Mouse (Mus musculus): ENCODE data around the gene Hyal3. TPM values are rescaled to one million over a fixed set of nuclear protein-coding genes. Genes with fewer than 3 reads are reported as not detected.
"Not testable (repeated sequence)": the region's sequence is repeated elsewhere in the genome, so short reads cannot be mapped to it uniquely, and the experiment has no call there.

The Hyal3 gene
- polyA plus RNA-seq, 2 experiments from 2014 or later, result 0.90 to 1.4 TPM

DNA sequence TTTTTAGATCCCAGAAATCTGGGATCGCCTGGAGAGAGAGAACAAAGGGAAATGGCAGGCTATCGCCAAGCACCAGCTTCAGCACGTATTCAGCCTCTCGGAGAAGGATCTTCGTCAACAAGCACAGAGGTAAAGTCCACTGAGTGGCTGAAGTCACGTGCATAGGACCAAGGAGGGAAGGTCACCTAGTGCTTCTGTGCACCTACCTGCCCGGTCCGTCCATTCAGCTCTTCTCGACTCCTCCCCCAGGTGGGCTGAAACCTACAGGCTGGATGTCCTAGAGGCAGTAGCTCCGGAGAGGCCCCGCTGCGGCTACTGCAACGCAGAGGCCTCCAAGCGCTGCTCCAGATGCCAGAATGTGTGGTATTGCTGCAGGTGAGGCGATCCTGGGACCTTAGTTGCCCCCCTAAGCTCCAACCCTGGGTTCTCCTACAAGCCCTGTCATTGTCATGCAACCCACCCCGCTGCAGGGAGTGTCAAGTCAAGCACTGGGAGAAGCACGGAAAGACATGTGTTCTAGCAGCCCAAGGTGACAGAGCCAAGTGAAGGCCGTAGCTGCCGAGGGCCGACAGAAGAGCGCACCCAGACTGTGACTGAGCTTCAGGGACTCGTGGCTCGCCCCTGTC lies 30.0 kb upstream of the Hyal3 start:
- no peak for ATAC-seq

DNA sequence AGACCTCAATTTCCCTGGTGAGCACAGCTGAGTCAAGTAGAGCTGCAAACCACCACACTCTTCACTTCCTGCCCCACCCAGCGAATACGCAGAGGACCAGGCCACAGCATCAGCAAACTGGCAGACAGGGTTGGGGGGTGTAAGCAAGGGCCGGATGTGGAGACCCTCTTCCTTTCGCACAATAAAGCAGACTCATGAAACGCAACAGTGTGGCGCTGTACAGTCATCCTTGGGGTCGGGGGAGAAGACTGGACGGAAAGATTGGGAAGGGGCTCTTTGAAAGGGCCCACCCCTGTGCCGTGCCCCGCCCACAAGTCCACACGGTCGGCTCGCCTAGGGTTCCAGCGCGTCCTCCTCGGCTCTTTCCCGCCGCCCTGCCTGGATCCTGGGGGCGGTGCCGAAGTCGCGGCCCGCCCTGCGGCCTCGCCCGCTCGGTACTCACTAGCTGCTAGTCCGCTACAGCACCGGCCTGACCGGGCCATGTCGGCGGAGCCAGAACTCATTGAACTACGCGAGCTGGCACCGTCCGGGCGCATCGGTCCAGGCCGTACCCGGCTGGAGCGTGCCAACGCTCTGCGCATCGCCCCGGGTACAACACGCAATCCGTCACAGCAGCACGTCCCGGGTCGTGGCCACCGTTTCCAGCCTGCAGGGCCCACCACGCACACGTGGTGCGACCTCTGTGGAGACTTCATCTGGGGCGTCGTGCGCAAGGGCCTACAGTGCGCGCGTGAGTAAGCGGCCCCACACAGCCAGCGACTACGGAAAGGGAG lies 29.3 kb upstream of the Hyal3 start, which contains the start of gene Rassf1:
Gene Rassf1 (plus strand): TSS at position 439 of the 773 bp plus-strand sequence.
- peak; percentile 75 for ATAC-seq

DNA sequence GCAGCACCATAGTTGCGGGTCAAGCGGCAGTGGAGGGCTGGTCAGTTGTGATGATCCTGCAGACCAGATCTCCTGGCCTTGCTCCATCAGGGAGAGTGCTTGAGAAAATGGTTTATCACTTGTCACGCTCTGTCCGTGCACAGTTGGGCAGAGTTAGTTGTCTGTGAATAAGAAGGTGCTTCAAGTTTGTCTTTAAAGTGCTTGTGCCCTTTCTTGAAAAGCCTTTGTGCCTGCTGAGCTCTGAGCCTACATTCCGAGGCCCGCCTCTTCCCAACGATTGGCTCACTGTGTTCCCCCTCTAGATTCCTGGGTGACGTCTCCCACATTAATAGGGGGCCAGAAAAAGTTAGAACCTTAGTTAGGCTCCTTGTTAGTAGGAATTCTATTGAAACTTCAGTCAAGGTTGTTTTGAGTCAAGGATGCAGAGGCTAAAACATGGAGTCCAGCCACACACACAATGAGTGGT lies 28.7 kb upstream of the Hyal3 start:
- ATAC-seq, result no peak

DNA sequence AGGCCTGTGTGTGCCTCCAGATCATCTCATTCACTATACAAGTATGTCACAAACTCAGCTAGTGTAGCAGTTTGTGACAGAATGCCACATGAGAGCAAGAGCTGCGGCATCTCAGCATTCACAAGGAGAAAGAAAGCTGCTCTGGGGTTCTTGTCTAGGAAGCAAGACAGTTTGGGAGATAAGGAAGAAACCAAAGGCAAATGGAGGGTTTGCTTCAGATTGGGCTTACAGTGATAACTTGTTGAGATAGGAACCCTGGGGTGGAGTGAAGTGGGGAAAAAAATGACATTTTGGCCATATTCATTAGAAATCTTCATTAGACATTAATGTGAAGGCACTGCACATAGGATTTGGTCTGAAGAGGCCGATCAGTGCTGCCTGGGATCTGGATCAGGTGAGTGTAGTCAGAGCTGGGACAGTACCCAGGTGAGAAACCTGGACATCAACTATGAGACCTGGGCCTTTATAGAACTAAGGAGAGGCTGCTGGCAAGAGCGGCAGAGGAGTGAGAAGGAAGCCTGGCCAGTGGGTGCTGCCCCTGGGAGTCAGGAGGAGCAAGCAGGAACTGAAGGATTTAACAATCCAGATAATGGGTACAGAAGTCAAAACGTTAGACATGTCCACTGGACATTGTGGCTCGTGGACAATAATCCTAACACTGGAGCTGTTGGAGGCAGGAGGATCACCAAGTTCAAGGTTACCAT lies 27.8 kb upstream of the Hyal3 start:
- no peak for ATAC-seq

DNA sequence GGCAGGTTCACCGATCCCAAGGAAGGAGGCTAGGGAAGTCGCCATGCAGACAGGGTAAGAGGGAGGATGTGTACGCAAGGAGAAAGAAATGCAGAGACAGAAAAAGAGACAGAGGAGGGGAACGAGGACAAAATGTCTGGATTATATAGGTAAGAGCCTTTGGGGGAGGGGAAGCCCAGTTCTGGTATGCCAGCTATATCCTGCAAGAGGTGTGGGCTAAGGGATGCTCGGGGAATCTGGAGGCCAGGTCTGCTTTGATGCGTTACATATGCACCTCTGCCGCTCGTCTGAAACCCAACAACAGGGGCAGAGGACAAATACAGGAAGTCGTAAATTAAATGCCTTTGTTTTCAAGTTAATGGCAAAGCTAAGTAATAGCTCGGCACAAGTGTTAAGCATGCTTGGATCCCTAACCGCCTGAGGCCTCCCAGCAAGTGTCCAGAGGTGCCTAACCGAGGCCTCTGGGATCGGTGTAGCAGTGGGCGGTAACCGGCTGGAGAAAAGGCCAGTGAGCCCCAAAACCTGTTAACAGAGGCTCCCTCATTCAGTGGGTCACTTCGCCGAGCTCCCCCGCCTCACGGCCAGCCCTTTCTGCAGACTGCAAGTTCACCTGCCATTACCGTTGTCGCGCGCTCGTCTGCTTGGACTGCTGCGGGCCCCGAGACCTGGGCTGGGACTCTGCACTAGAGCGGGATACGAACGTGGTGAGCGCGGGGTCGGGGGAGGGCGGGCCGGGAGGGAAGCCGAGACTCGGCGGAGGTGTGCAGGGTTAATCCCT lies 26.9 kb upstream of the Hyal3 start:
- no peak for ATAC-seq

DNA sequence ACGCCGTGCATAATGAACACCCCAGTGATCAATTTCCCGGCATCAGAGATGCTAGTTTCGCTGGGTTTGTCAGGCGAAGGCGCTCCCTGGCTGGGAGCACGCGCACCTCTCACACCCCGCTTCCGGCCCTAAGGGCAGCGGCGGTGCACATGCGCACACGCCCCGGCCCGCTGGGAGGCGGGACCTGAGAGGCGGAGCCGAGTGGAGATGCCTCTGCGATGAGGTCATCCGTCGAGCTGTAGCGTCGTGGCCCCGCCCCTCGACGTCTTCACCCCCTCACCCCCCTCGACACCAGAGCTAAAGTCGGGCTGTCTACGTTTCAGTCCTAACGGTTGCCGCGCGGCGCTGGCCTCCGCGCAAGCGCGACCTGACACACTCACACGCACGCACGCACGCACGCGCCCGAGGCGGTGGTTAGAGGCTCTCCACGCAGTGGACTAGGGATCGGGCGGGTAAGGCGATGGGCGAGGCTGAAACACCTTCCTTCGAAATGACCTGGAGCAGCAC lies 26.2 kb upstream of the Hyal3 start:
- ATAC-seq, result peak; percentile 83

DNA sequence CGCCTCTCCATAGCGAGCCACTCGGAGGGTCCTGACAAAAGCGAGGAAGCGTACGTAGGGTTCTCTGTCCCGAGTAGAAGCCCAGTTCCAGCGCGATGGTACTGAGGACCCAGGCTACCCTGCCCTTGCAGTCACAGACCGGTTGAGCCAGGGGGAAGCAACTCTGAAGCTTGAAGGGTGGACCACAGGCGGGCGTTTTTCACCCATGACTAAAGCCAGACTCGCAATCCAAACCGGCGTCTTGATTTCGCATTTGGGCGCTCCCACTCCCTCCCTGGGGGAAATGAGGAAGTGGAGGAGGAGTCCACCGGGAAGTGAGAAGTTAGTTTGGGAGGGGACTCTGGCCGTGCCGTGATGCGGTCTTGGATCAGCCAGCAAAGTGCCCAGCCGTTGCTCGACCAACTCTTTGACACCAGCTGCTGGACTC lies 25.6 kb upstream of the Hyal3 start:
- ATAC-seq, result no peak

DNA sequence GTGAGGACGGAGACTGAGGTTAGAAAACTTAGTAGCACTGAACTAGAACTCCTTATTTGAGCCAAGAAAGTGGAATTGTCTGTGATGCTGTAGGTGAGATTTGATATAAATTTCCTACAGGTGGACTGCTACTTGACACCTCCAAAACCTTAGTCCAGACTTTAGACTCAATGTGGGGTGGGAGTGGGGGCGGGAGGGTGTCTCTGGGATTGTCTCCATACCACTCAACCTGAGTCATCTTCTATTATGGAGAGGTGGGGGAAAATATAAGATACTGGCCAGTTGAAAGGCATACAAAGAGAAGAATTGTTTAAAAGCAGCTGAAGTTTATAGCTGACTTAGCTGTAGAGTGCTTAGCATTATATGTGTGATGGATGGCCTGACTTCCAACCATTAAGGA lies 24.9 kb upstream of the Hyal3 start:
- ATAC-seq, result no peak

DNA sequence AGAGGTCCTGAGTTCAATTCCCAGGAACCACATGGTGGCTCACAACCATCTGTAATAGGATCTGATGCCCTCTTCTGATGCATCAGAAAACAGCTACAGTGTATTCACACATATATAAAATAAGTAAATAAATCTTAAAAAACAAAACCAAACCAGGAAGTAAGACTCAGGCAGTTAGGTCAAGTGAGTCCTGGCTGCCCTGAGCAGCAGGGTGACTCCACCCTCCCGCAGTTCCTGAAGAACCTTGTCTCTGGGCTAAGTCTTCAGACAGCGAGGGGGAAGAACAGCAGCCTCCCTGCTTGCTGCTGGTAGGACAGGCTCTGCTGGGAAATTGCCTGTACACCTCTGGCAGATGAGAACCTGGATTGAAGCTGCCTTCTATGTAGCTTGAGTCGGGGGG lies 24.3 kb upstream of the Hyal3 start:
- no peak for ATAC-seq

DNA sequence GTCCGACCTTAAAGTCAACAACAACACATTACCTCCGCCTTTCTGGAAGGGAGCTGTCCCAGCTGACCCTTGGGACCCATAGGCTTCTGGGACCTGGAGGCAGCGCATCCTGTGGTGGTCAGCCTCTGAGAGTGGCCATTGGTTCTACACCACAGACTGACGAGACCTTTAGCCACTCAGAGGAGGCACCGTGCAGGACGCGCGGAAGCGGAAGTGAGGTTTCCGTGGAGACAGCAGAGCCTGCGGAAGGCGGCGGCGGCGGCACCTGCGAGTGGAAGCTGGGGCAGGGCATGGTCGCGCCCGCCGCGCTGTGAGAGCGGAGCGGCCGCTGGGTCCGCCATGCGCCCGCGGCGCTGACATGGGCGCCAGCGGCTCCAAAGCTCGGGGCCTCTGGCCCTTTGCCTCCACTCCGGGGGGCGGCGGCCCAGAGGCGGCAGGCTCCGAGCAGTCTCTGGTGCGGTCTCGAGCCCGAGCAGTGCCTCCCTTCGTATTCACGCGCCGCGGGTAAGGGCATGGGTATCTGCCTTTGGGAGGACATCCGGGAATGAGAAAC lies 17.5 kb upstream of the Hyal3 start, which contains the start of gene Tusc2:
Gene Tusc2 (plus strand): TSS at position 227 of the 553 bp plus-strand sequence.
- ATAC-seq, result peak; percentile 97

DNA sequence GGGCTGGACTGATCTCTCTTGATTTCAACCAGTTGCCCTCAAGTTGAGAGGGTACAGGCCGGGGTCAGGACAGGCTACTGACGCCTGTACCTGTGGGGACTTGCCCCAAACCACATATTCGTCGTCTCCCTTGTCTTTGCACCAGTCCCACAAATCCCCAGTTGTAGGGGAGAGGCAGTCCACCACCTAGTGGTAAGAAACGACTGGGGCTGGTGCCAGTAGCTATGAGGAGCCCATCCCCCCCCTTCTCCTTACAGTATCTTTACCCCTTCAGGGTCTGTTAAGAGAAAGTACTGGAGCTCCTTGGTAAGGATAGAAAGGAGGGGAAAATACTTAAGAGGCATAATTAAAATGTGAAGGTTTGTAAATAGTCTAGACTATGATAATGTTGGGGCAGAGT lies 15.1 kb upstream of the Hyal3 start:
- not testable (repeated sequence) for ATAC-seq

DNA sequence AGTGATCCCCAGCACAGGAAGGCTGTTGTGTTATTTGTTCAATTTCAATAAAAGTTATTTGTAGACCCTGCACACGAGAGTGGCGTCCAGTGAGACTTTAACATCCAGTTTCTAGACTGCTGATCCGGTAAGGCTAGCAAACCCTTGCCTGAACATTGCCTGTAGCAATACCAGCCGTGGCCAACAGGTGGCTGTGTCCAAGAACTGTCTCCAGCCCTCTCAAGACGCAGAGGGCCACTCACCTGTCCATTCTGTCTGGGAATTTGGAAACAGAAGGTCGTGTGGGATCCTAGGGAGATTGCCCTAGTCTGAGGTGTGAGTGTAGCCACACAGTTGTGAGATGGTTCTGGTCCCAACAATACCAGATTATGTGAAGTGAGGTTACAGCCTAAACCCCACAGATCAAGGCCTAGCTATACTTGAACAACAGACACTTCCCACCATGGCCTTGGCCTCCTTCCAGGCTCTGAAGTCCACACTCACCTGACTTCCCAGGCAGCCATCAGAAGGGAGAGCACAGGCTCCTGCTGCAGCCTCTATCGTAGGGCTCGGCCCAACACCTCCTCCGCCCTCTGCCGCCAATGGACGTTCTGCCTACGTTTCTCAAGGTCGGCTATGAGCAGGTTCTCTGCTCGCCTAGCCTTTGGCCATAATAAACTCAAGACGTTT lies 14.4 kb upstream of the Hyal3 start:
- no peak for ATAC-seq

DNA sequence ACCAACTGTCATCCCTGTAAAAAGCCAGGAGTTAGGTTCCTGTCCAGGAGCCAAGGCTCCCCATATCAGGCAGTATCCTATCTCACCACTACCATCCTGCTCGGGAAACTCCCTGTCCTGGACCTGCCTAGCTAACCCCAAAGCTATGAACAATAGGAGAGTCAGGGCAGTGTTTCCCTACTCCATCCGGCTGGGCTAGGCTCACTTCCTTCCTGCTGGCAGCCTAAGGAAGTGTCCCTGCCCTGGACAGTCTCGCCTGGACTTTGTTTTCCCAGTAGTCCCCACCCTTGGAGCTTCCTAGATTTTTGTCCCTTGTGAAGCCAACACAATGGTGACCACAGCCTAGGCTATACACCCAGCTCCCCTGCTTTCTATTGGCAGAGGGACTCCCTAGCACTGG lies 13.8 kb upstream of the Hyal3 start:
- ATAC-seq, result no peak

DNA sequence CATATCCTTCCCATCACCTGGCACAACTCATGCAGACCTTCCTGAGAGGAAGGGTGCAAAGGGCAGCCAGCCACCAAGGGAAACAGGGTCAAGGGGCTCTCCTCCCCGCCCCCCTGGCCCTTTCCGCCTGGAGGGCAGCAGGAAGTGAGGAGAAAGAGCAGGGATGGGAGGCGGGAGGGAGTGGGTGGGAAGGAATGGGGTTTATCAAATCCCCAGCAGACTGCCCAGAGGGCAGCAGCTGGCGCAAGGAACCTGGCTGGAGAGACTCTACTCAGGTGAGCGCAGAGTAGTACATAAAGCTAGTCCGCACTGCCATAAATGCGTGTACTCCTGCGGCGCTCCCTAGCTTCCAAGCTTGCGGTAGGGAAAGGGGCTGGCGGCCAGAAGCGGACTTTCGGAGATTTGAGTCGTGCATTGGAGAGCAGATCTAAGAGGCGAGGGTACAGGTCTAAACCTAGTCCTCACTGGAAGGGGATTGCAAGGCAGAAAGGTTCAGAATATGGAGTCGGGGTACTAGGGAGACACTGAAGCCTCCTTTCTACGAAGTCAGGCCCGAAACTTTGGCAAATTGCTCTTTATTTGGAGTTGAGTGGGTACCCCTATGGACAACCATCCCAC lies 12.8 kb upstream of the Hyal3 start, which contains the start of gene Hyal2:
Gene Hyal2 (plus strand): TSS at position 244 of the 618 bp plus-strand sequence.
- ATAC-seq, result no peak

DNA sequence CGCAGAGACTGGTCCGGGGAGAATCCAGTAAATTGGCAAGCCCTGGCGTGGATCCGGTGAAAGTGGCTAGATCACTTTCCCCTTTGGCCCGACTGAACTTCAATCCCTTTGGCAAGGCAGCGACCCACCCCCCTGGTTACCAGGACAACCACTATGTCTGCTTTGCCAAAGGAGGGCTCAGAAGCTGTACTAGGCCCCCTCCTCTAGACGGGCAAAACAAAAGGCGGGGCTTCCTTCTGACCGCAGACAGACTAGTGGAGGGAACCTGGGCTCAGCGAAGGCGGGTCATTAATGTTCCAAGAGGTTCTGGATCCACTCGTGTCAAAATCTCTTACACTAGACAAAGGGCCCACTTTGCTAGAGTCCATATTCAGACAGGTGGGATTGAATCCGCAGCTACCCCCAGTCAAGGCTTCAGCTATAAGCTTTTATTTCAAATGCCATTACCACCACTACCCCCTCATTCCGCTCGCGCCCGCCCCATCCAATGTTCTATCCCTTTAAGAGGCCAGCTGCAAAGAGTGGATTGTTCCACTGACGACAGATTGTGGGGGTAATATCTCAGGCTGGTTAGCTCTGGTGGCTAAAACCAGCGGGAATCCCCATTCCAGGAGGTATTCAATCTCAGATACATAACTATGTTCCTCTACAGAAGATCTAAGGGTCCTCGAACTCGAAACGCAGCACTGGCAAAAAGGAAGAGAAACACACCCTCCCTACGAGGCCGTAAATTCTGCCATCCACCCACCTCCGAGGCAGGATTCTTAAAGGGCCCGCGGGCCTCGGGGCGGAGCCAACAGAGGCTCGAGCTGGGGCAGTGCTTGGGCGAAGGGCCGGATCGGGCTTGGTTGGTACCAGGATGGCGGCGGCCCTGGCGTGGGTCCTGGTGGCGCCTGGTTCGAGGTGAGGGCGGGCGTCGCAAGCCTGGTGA lies 12.0 kb upstream of the Hyal3 start:
- peak; percentile 92 for ATAC-seq

DNA sequence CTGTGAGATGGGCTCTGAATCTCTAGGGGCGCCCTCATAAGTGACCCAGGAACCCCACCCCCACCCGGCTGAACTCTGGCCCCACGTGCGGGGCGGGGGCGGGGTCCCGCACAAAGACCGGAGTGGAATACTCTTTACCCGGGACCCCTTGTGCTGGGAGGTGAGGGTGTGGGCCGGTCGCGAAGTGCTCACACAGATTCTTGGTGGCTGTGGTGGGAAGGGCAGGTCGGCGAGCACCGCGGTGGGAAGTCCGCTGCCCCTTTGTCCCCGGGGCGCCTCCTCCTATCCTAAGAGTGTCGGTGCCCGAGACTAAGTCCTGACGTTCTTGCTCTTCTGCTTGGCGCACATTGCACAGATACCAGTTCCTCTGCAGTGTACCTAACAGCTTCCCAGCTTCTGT lies 11.3 kb upstream of the Hyal3 start:
- ATAC-seq, result peak; percentile 5

DNA sequence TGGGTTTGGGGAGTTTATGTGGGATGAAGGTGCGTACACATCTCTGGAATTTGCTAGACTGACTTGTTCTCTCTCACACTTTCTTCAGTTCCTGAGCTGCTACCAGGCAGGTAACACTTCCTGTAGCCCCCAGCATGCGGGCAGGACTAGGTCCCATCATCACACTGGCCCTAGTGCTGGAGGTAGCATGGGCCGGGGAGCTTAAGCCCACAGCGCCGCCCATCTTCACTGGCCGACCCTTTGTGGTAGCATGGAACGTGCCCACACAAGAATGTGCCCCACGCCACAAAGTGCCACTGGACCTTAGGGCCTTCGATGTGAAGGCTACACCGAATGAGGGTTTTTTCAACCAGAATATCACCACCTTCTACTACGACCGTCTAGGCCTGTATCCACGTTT lies 10.6 kb upstream of the Hyal3 start:
- ATAC-seq, result no peak

DNA sequence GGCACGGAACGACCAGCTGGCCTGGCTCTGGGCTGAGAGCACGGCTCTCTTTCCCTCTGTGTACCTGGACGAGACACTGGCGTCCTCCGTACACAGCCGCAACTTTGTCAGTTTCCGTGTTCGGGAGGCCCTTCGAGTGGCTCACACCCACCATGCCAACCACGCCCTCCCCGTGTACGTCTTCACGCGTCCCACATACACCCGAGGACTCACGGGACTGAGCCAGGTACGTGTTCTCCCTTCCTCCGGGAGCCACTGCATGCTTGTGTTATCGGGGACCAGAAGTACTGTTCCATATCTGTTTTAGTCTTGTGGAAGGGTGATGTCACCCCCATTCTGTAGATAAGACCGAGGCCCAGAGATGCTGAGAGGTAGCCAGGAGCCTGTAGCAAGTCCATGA lies 9.8 kb upstream of the Hyal3 start:
- no peak for ATAC-seq

DNA sequence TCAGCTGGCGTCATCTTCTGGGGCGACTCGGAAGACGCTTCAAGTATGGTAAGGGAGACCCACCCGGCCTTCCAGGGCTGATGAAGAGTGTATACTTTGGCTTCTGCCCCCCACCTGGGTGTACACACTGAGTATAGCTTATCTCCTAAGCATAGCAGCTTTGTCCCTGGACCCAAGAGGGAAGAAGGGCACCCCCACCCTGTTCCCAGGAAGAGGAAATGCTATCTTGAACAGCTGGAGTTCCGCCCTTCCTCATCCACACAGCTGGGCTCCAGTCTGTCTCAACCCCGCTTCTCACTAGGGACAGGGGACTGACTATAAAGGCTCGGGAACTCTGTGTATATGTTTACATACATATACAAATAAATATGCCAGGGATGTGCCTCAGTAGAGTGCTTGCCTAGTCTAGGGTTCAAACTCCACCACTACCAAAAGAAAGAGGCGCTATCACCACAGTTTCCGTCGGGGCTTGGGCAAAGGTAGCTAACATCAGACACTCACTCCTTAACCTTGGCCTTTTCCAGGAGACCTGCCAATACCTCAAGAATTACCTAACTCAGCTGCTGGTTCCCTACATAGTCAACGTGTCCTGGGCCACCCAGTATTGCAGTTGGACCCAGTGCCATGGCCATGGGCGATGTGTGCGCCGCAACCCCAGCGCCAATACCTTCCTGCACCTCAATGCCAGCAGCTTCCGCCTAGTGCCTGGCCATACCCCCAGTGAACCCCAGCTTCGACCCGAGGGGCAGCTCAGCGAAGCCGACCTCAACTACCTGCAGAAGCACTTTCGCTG lies 8.9 kb upstream of the Hyal3 start:
- no peak for ATAC-seq
